Mouse (Mus musculus) kidney, adult 11 months (tissue): ENCODE data around the gene Ogfod1.

Source experiments
- DNase-seq: peaks from one replicate; pipeline ENCODE4 v3.0.0; 2022

Ogfod1 gene

DNA sequence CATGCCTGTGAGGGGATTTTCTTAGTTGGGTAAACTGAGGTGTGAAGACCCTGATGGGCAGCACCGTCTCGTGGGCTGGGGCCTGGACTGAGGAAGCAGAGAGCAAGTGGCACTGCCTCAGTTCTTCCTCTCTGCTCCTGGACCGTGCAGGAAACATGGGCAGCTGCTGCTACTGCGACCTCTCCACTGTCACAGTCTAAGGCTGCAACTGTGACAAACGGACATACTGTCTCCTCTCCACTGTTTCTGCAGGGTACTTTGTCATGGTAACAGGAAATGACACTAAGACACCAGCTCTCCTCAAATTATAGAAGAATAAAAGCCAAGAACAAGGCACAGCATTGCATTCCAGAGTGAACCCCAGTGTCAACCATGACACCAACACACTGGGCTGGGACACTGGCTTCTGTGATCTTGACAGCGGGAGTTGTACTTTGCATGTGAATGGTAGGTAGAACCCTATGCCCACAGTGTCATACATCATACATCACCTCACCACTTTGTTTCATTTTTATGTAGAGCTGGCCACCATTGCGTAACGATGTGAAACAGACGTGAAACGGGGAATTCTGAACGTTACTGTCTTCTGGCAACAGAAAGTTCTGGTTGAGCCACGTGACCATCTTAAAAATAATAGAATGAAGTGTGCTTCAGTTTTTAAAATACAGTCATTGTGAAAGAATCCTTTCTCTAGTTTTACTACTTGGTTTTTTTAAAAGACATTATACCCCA lies 39.6 kb downstream of the Ogfod1 start:
- no peak for DNase-seq

DNA sequence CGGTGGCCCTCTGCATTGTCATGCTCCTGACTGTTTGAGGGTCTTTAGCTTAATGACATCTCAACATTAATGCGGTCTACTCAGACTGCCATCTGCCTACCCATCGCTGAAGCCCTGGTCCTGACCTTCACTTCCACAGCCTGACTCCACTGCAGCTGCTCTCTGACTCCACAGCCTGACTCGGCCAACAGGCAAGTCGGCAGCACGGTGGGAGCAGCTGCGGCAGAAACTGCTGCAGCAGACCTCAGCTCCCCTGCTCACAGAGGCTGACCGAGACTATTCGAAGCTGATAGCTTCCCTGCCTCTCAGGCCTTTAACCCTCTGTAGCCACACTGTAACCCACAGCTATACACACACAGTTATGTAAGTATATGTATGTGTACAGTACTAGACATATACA lies 51.0 kb downstream of the Ogfod1 start:
- DNase-seq: no peak

DNA sequence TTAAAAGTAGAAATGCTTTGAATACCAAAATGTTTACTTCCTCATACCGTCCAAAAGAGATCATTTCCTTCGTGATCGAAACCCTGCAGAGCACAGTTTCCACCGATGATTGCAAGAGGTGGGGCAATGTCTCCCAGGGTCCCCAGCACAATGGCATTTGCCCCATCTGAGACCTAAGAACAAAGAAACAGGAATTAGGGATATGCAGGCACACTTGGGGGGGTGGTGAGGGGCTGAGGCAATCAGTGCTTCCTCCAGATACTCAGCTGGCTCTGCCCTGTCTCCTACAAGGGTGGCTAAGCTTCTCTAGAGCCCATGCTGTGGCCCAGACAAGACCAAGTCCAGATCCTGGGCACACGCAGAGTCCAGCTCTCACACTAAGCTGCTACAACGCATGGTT lies 52.7 kb downstream of the Ogfod1 start:
- DNase-seq: no peak

DNA sequence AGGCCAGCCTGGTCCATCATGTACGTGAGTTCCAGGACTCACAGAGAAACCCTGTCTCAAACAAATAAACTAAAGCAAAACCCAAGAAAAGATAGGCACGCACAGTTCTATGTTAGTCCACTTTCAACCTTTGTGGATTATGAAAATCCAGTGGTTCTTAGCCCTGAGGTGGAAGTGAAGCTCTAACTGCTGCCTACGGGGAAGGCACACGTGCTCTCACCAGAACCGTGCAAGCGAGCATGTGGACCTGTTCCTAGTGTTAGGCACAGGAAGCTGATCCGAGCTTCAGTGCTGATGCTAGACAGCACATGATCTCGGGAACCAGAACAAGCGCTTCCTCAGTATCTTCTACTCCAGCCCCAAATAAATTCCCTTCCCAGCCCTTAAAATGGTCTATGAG lies 55.9 kb downstream of the Ogfod1 start:
- no peak for DNase-seq

DNA sequence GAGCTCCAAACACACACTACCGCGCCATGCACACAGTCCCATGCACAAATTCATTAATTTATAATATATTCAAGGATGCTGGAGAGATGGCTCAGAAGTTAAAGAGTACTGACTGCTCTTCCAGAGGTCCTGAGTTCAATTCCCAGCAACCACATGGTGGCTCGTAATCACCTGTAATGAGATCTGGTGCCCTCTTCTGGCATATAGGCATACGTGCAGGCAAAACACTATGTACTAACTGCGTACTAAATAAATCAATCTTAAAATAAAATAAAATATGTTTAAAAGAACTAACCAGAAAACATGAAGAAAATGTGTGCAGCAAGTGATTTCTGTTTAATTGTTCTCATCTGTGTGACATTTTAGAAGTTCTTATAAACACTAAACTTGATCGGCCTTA lies 57.3 kb downstream of the Ogfod1 start:
- DNase-seq: no peak

DNA sequence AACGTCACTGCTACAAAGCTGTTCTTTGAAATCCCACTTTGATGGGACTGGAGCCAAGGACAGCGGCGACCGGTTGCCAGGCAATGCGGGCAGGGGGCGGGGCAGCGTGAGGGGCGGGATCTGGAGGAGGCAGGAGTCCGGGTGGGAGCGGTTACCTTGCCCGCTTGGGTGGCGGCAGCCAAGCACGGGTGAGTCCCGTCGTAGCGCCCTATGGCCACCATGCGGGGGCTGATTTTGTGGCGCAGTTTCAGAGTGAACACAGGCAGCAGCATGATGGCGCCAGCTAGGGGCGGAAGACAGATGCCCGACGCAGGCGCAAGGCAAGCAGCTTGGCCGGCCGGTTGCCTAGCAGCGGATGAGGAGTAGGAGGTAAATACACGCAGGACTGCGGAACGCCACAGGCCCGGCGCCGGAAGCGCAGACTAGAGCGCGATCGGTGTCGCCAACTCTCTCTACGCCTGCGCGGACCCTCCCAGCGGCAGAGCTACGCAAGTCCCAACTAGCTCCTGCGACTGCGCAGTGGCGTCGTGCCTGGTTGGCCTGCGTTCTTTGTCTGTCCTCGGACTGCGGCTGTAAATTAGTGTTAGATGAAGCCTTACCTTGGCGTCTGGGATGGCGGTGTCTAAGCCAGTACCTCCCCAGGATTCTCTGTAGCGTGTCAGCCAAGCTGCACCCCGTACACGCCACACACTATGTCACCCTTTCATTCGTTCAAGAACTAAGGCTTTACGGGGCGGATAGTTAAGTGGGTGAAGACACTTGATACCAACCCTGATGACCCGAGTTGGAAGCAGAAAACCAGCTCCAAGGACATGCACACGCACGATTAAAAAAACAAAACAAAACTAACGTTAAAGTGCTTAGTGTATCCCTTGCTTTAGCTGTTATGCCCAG lies 61.3 kb downstream of the Ogfod1 start, which contains the start of gene Bbs2:
Bbs2 (minus strand) TSS at position 848 of the 894 bp plus-strand sequence.
- peak; percentile 99 for DNase-seq

DNA sequence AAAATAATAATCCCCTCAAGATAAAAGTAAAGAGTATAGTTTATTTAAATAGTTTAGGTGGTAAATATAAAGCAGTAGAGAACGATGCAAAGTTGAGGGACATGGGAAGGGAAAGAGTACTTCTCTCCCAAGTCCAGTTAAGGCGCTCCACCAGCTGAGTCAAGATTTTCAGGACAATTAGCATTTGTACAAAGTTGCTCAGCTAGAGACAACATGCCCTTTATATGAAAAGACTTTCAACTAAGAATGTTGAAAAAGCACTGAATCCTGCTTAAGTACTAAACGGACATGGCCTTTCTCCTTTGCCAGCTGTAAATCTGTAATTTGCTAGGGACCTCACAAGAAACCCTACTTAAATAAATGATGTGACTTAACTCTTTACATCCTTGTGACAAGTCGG lies 62.0 kb downstream of the Ogfod1 start:
- DNase-seq: no peak

DNA sequence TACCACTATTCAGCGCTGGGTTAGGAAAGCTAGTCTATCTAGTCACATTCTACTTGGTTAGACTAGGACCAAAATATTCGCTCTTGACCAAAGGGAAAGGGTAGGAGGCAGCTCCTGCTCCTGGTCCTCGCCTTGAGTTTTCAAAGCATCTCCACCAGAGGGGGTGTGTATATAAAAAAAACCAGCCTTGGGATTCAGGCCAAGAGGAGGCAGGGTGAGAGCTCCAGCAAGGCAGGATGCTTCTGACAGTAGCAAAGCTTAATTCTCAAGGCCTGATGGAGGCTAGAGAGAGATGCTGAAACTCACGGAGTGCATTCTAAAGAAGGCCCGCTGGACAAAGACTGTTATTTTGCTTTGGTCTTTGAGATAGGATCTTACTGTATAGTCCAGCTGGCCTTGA lies 67.1 kb downstream of the Ogfod1 start:
- no peak for DNase-seq

DNA sequence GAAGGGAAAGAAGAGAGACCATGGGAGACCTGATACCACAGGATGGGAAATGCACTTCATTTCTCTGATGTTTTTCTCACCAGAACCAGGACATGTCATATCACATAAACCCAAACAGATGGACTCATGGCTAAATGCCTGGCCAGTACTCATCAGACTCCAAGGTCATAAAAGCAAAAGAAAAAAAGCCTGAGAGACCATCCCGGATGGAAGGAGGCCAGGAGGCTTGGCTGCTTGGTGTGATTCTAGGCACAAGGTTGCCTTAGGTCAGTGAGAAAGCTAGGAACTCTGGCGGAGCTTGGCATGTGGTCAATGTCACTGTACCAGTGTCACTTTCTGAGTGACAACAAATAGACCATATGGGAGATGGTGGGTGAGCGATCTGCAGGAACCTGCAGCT lies 70.9 kb downstream of the Ogfod1 start:
- no peak for DNase-seq

DNA sequence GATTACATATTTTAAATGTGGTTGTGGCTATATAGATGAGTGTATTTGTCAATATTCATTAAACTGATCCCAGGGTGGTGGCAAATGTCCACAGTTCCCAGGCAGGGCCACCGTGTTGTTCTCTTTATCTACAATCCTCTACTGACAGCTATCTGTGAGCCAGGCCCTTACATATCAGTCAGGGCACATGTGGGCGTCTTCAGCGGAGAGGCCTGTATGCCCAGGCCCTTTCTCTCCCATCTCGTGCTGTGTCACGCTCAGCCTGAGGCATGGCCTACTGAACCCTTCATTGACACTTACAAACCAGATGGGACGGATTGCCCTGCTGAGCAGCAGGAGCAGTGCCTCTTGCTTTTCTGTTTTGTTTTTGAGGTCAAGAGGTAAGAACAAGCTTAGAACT lies 72.4 kb downstream of the Ogfod1 start:
- DNase-seq: no peak

DNA sequence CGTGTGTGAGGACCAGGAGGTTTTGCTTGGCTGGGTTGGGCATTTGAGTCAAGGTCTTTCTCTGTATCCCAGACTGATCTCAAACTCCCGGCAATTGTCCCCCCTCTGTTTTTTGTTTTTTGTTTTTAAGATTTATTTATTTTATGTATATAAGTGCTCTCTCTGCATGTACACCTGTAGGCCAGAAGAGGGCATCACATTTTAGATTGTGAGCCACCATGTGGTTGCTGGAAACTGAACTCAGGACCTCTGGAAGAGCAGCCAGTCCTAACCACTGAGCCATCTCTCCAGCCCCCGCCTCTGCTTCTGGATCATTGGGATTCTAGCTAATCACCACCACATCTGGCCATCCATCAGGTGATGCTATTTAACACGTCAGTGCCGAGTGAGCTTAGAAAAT lies 72.8 kb downstream of the Ogfod1 start:
- no peak for DNase-seq

DNA sequence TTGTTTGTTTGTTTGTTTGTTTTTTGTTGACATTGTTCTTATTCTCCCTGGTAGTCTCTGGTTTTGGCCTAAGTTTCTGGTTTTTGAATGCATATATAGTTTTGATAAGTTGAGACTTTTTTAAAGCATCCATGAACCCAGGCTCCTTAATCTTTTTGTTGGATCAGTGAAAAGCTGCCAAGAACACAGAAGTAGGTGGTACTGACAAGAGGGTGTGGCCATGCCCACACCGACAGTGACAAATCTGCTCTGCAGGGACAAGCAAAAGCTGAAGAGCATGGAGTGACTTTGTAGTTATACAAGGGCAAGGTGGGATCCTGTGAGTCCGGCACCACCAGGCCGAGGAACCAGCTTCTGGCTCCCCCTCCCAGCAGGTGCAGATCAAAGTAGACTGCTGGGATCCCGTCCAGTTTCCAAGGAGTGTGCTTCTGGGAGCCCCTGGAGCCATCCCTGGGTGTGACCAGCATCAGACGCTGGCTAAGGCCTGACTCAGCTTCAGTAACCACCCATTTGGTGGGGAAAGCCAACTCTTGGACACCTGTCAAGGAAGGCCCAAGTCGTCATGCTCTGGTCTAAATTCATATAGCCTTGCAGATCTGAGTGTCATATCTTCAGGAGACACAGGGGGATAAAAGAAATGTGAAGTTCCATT lies 73.7 kb downstream of the Ogfod1 start:
- no peak for DNase-seq

DNA sequence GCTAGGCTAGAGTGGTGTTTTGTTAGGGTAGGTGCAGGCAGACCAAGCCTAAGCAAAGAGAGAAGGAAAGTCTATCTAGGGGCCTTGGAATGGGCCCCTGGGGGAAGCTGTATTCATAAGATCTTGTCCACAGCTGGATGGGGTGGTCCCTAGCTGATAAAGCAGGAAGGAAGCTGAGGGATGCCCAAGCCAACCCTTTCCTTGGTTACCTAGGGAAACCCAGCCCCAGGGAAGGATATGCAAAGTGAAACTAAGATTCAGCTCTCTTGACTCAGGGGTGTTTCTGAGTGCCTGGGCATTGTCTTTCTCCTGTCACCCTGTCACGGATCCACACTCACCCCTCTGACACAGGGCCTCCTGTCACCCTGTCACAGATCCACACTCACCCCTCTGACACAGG lies 76.4 kb downstream of the Ogfod1 start:
- no peak for DNase-seq

DNA sequence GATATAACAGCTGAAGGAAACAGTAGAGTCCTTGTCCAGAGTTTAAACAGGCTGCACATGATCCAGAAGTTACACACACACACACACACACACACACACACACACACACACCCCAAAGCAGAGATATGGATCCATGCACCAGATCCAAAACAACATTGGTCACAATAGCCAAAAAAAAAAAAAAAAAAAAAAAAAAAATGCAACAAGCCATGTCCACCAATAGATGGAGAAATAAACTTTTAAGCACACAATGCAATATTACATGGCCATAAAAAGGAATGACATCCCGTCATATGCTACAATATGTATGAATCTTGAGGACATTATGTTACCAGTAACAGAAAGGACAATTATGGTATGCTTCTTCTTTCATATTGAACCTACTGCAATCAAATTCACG lies 77.0 kb downstream of the Ogfod1 start:
- DNase-seq: no peak
